Mouse (Mus musculus): ENCODE data around the gene Itpk1.

The Itpk1 gene

GRCm38 (mm10) chr12:102625717-102626116 is 79.0 kb downstream of the Itpk1 start:
- no peak for DNase-seq (ENCODE audit: low spot score in 2 of 2)

- no peak for DNase-seq (ENCODE audit: low spot score in 2 of 2)
These were observed 79.6 kb downstream of the Itpk1 start for GRCm38 (mm10) chr12:102625118-102625517.

GRCm38 (mm10) chr12:102623827-102624226 is 80.9 kb downstream of the Itpk1 start:
- no peak for DNase-seq (ENCODE audit: low spot score in 2 of 2)

GRCm38 (mm10) chr12:102622302-102622842 is 82.4 kb downstream of the Itpk1 start:
- DNase-seq (ENCODE audit: low spot score in 2 of 2) = no peak

- DNase-seq (ENCODE audit: low spot score in 2 of 2) = no peak
These were observed 82.9 kb downstream of the Itpk1 start for GRCm38 (mm10) chr12:102621811-102622210.

- DNase-seq (ENCODE audit: low spot score in 2 of 2) = no peak
These were observed 83.5 kb downstream of the Itpk1 start for GRCm38 (mm10) chr12:102621205-102621604.

GRCm38 (mm10) chr12:102619908-102620307 is 84.8 kb downstream of the Itpk1 start:
- DNase-seq (ENCODE audit: low spot score in 2 of 2) = no peak

GRCm38 (mm10) chr12:102618085-102618484 is 86.6 kb downstream of the Itpk1 start:
- no peak for DNase-seq (ENCODE audit: low spot score in 2 of 2)

- no peak for DNase-seq (ENCODE audit: low spot score in 2 of 2)
These were observed 87.7 kb downstream of the Itpk1 start for GRCm38 (mm10) chr12:102616843-102617519.

- DNase-seq (ENCODE audit: low spot score in 2 of 2) = no peak
These were observed 88.5 kb downstream of the Itpk1 start for GRCm38 (mm10) chr12:102616201-102616600.

- DNase-seq (ENCODE audit: low spot score in 2 of 2) = no peak
These were observed 91.3 kb downstream of the Itpk1 start for GRCm38 (mm10) chr12:102613411-102613810.

- no peak for DNase-seq (ENCODE audit: low spot score in 2 of 2)
These were observed 92.3 kb downstream of the Itpk1 start for GRCm38 (mm10) chr12:102612431-102612830.

GRCm38 (mm10) chr12:102610927-102611326 is 93.8 kb downstream of the Itpk1 start:
- DNase-seq (ENCODE audit: low spot score in 2 of 2) = no peak

- no peak for DNase-seq (ENCODE audit: low spot score in 2 of 2)
These were observed 96.8 kb downstream of the Itpk1 start for GRCm38 (mm10) chr12:102607808-102608517.

GRCm38 (mm10) chr12:102607066-102607465 is 97.7 kb downstream of the Itpk1 start:
- no peak for DNase-seq (ENCODE audit: low spot score in 2 of 2)

GRCm38 (mm10) chr12:102605607-102606006 is 99.1 kb downstream of the Itpk1 start:
- no peak for DNase-seq (ENCODE audit: low spot score in 2 of 2)

GRCm38 (mm10) chr12:102602255-102603041 is 102.3 kb downstream of the Itpk1 start:
- no peak for DNase-seq (ENCODE audit: low spot score in 2 of 2)

GRCm38 (mm10) chr12:102601847-102602246 is 102.9 kb downstream of the Itpk1 start:
- DNase-seq (ENCODE audit: low spot score in 2 of 2) = no peak

- no peak for DNase-seq (ENCODE audit: low spot score in 2 of 2)
These were observed 104.4 kb downstream of the Itpk1 start for GRCm38 (mm10) chr12:102600345-102600744.

- no peak for DNase-seq (ENCODE audit: low spot score in 2 of 2)
These were observed 104.9 kb downstream of the Itpk1 start for GRCm38 (mm10) chr12:102599801-102600200.

GRCm38 (mm10) chr12:102598535-102598934 is 106.2 kb downstream of the Itpk1 start:
- no peak for DNase-seq (ENCODE audit: low spot score in 2 of 2)

- no peak for DNase-seq (ENCODE audit: low spot score in 2 of 2)
These were observed 107.3 kb downstream of the Itpk1 start for GRCm38 (mm10) chr12:102597466-102597865.
